Mouse (Mus musculus): ENCODE results near the gene Kirrel3.
A peak's percentile ranks its signal among the peaks of the same experiment; 100 is the strongest.

Kirrel3 gene

GRCm38 (mm10) chr9:34686798-34687197, 201.1 kb downstream of the Kirrel3 start:
- no peak for DNase-seq (ENCODE audit: low spot score in 2 of 2)

GRCm38 (mm10) chr9:34688358-34688757, 202.7 kb downstream of the Kirrel3 start:
- DNase-seq (ENCODE audit: low spot score in 2 of 2): no peak

- no peak for DNase-seq (ENCODE audit: low spot score in 2 of 2)
Measured at GRCm38 (mm10) chr9:34689375-34689774, 203.7 kb downstream of the Kirrel3 start.

- DNase-seq (ENCODE audit: low spot score in 2 of 2): no peak
Measured at GRCm38 (mm10) chr9:34695646-34696045, 210.0 kb downstream of the Kirrel3 start.

- DNase-seq (ENCODE audit: low spot score in 2 of 2): no peak
Measured at GRCm38 (mm10) chr9:34703547-34704300, 218.0 kb downstream of the Kirrel3 start.

- DNase-seq (ENCODE audit: low spot score in 2 of 2): no peak
Measured at GRCm38 (mm10) chr9:34704357-34704756, 218.7 kb downstream of the Kirrel3 start.

- DNase-seq (ENCODE audit: low spot score in 2 of 2): no peak
Measured at GRCm38 (mm10) chr9:34706350-34706873, 220.7 kb downstream of the Kirrel3 start.

GRCm38 (mm10) chr9:34708691-34709090, 223.0 kb downstream of the Kirrel3 start:
- no peak for DNase-seq (ENCODE audit: low spot score in 2 of 2)

- DNase-seq (ENCODE audit: low spot score in 2 of 2): no peak
Measured at GRCm38 (mm10) chr9:34711996-34712395, 226.3 kb downstream of the Kirrel3 start.

GRCm38 (mm10) chr9:34712996-34713395, 227.3 kb downstream of the Kirrel3 start:
- no peak for DNase-seq (ENCODE audit: low spot score in 2 of 2)

GRCm38 (mm10) chr9:34713462-34713926, 227.8 kb downstream of the Kirrel3 start:
- DNase-seq (ENCODE audit: low spot score in 2 of 2): no peak

- no peak for DNase-seq (ENCODE audit: low spot score in 2 of 2)
Measured at GRCm38 (mm10) chr9:34714996-34715619, 229.4 kb downstream of the Kirrel3 start.

GRCm38 (mm10) chr9:34716476-34716875, 230.8 kb downstream of the Kirrel3 start:
- no peak for DNase-seq (ENCODE audit: low spot score in 2 of 2)

GRCm38 (mm10) chr9:34721478-34722197, 235.9 kb downstream of the Kirrel3 start:
- peak; percentile 7 to 14 for DNase-seq (ENCODE audit: low spot score in 2 of 2)

- DNase-seq (ENCODE audit: low spot score in 2 of 2): peak in 1 of 2 experiments; percentile 14
Measured at GRCm38 (mm10) chr9:34722198-34722550, 236.5 kb downstream of the Kirrel3 start.

GRCm38 (mm10) chr9:34732507-34732906, 246.8 kb downstream of the Kirrel3 start:
- no peak for DNase-seq (ENCODE audit: low spot score in 2 of 2)

GRCm38 (mm10) chr9:34733579-34733978, 247.9 kb downstream of the Kirrel3 start:
- no peak for DNase-seq (ENCODE audit: low spot score in 2 of 2)

GRCm38 (mm10) chr9:34734991-34735390, 249.3 kb downstream of the Kirrel3 start:
- DNase-seq (ENCODE audit: low spot score in 2 of 2): no peak

- no peak for DNase-seq (ENCODE audit: low spot score in 2 of 2)
Measured at GRCm38 (mm10) chr9:34739431-34739830, 253.7 kb downstream of the Kirrel3 start.

GRCm38 (mm10) chr9:34740814-34741213, 255.1 kb downstream of the Kirrel3 start:
- no peak for DNase-seq (ENCODE audit: low spot score in 2 of 2)

GRCm38 (mm10) chr9:34748003-34748402, 262.3 kb downstream of the Kirrel3 start:
- DNase-seq (ENCODE audit: low spot score in 2 of 2): no peak

- DNase-seq (ENCODE audit: low spot score in 2 of 2): no peak
Measured at GRCm38 (mm10) chr9:34749161-34749560, 263.5 kb downstream of the Kirrel3 start.
